In genomic region chr3:156980042-156980716, GRCm38 (mm10) we compare ENCODE assay signal across 24 mouse cellular contexts.
A peak's percentile ranks its signal among the peaks of the same experiment; 100 is the strongest.
DNase-seq lines count a peak whose midpoint lies in the region; ATAC-seq and TF ChIP-seq lines count a peak whose summit lies in the region.
"Had no signal": no experiment of that assay in that cellular context is flagged by ENCODE, and none has a peak within 500 bp of the region (broad histone marks: within the 10 kb centered on the region; RNA-seq: fewer than 3 reads in every experiment).

No protein-coding gene starts in this region.

- no peaks in the 10 kb centered on the region for H3K36me3 ChIP-seq in forebrain, embryonic 13.5 days (ENCODE audit: poor library complexity, severe bottlenecking)
- no peaks in the 10 kb centered on the region for H3K36me3 ChIP-seq in forebrain, embryonic 10.5 days (replicated peaks)
- no peaks in the 10 kb centered on the region for H3K36me3 ChIP-seq in hindbrain, embryonic 13.5 days
- no peaks in the 10 kb centered on the region for H3K36me3 ChIP-seq in neural tube, embryonic 13.5 days
- no peaks in the 10 kb centered on the region for H3K36me3 ChIP-seq in liver, embryonic 11.5 days (ENCODE audit: control insufficient read depth, insufficient read depth, low read length)
- H3K36me3 ChIP-seq: embryonic facial prominence, embryonic 15.5 days; limb, embryonic 12.5 days; liver, embryonic 12.5 days; midbrain, embryonic 12.5 days had no signal

- no peak for TF ChIP-seq CTCF in layer of hippocampus, adult 2 months (conservative IDR thresholded peaks at IDR 0.05)

- H3K9me3 ChIP-seq in forebrain, embryonic 13.5 days (replicated peaks): no peaks in the 10 kb centered on the region
- H3K9me3 ChIP-seq in forebrain, embryonic 10.5 days: no peaks in the 10 kb centered on the region
- no peaks in the 10 kb centered on the region for H3K9me3 ChIP-seq in hindbrain, embryonic 13.5 days
- no peaks in the 10 kb centered on the region for H3K9me3 ChIP-seq in neural tube, embryonic 13.5 days
- no peaks in the 10 kb centered on the region for H3K9me3 ChIP-seq in liver, embryonic 11.5 days (ENCODE audit: control insufficient read depth, low read length)
- H3K9me3 ChIP-seq: embryonic facial prominence, embryonic 15.5 days; limb, embryonic 12.5 days; liver, embryonic 12.5 days; midbrain, embryonic 12.5 days had no signal

- peaks cover 14% of the 10 kb centered on the region for H3K4me1 ChIP-seq in forebrain, embryonic 13.5 days
- no peaks in the 10 kb centered on the region for H3K4me1 ChIP-seq in forebrain, embryonic 10.5 days
- peaks cover 14% of the 10 kb centered on the region for H3K4me1 ChIP-seq in hindbrain, embryonic 13.5 days (replicated peaks)
- H3K4me1 ChIP-seq in neural tube, embryonic 13.5 days (replicated peaks): peaks cover 19% of the 10 kb centered on the region
- no peaks in the 10 kb centered on the region for H3K4me1 ChIP-seq in liver, embryonic 11.5 days (replicated peaks; ENCODE audit: control insufficient read depth, insufficient read depth, low read length)
- H3K4me1 ChIP-seq: embryonic facial prominence, embryonic 15.5 days; liver, embryonic 12.5 days had no signal

- DNase-seq in forebrain, embryonic 10.5 days (ENCODE audit: extremely low spot score, low spot score): no peak
- no peak for DNase-seq in layer of hippocampus, adult 2 months (ENCODE audit: low spot score in 2 of 2)
- no peak for DNase-seq in layer of hippocampus, postnatal 10 days (ENCODE audit: low spot score in 2 of 2)
- DNase-seq in liver, embryonic 11.5 days (ENCODE audit: low spot score): no peak
- no peak for DNase-seq in testis, postnatal 14 days (ENCODE audit: low spot score)
- DNase-seq: adrenal gland, postnatal 10 days; cerebellum, adult 9-10 months; gastrocnemius, postnatal 14 days; heart, adult 11 months; heart, postnatal 10 days; kidney, adult 18-20 months; lung, adult 18-20 months; lung, postnatal 10 days; retina, postnatal 1 day; right cerebral cortex, postnatal 4 days; thymus, postnatal 25 days had no signal

- WGBS in forebrain, embryonic 13.5 days: 67% methylated on average over 11 of the region's 11 CpGs
- 93% methylated on average over 11 of the region's 11 CpGs for WGBS in forebrain, embryonic 10.5 days
- WGBS in hindbrain, embryonic 13.5 days: 53% methylated on average over 11 of the region's 11 CpGs
- WGBS in neural tube, embryonic 13.5 days: 50% methylated on average over 11 of the region's 11 CpGs
- WGBS in liver, embryonic 11.5 days: 66% methylated on average over 11 of the region's 11 CpGs

- ATAC-seq in forebrain, embryonic 13.5 days: peak; percentile 36
- peak; percentile 72 for ATAC-seq in hindbrain, embryonic 13.5 days (ENCODE audit: low FRiP score)
- ATAC-seq in neural tube, embryonic 13.5 days (ENCODE audit: low read depth): peak; percentile 80
- no peak for ATAC-seq in liver, embryonic 11.5 days (replicated peaks; ENCODE audit: low FRiP score)
- ATAC-seq: liver, embryonic 12.5 days had no signal

- no peak overlapping the region for H3K9ac ChIP-seq in forebrain, embryonic 13.5 days
- H3K9ac ChIP-seq in hindbrain, embryonic 13.5 days: no peak overlapping the region
- H3K9ac ChIP-seq in neural tube, embryonic 13.5 days: no peak overlapping the region
- no peak overlapping the region for H3K9ac ChIP-seq in liver, embryonic 11.5 days (ENCODE audit: low read depth, low read length)
- H3K9ac ChIP-seq: embryonic facial prominence, embryonic 15.5 days; limb, embryonic 12.5 days; liver, embryonic 12.5 days; midbrain, embryonic 12.5 days had no signal

- no peak overlapping the region for H3K4me2 ChIP-seq in forebrain, embryonic 13.5 days
- no peak overlapping the region for H3K4me2 ChIP-seq in hindbrain, embryonic 13.5 days
- H3K4me2 ChIP-seq in neural tube, embryonic 13.5 days: no peak overlapping the region
- no peak overlapping the region for H3K4me2 ChIP-seq in liver, embryonic 11.5 days
- H3K4me2 ChIP-seq: embryonic facial prominence, embryonic 15.5 days; heart, embryonic 11.5 days; limb, embryonic 12.5 days; liver, embryonic 12.5 days; midbrain, embryonic 12.5 days had no signal

- H3K4me3 ChIP-seq in forebrain, embryonic 13.5 days: no peak overlapping the region
- H3K4me3 ChIP-seq in forebrain, embryonic 10.5 days: no peak overlapping the region
- H3K4me3 ChIP-seq in layer of hippocampus, adult 2 months: no peak overlapping the region
- H3K4me3 ChIP-seq in hindbrain, embryonic 13.5 days: no peak overlapping the region
- H3K4me3 ChIP-seq in neural tube, embryonic 13.5 days: no peak overlapping the region
- H3K4me3 ChIP-seq in liver, embryonic 11.5 days (ENCODE audit: low read depth, low read length): no peak overlapping the region
- H3K4me3 ChIP-seq: embryonic facial prominence, embryonic 15.5 days; limb, embryonic 12.5 days; liver, embryonic 12.5 days; midbrain, embryonic 12.5 days had no signal

- H3K27me3 ChIP-seq in forebrain, embryonic 13.5 days: no peaks in the 10 kb centered on the region
- no peaks in the 10 kb centered on the region for H3K27me3 ChIP-seq in forebrain, embryonic 10.5 days (ENCODE audit: poor library complexity, severe bottlenecking)
- H3K27me3 ChIP-seq in hindbrain, embryonic 13.5 days: no peaks in the 10 kb centered on the region
- H3K27me3 ChIP-seq in neural tube, embryonic 13.5 days: no peaks in the 10 kb centered on the region
- H3K27me3 ChIP-seq in liver, embryonic 11.5 days (replicated peaks; ENCODE audit: control insufficient read depth, insufficient read depth, low read length): no peaks in the 10 kb centered on the region
- H3K27me3 ChIP-seq: embryonic facial prominence, embryonic 15.5 days; limb, embryonic 12.5 days; liver, embryonic 12.5 days; midbrain, embryonic 12.5 days had no signal

- peak overlapping the region; percentile 45; the same call in 1 of the 2 replicates for H3K27ac ChIP-seq in forebrain, embryonic 13.5 days
- H3K27ac ChIP-seq in forebrain, embryonic 10.5 days: no peak overlapping the region
- 0 out of 2 replicates have a peak overlapping the region, but pooled peaks have one; percentile 18 for H3K27ac ChIP-seq in layer of hippocampus, adult 2 months
- peak overlapping the region; percentile 25; the same call in 1 of the 2 replicates for H3K27ac ChIP-seq in hindbrain, embryonic 13.5 days
- peak overlapping the region; percentile 15 for H3K27ac ChIP-seq in neural tube, embryonic 13.5 days (replicated peaks)
- H3K27ac ChIP-seq in liver, embryonic 11.5 days (ENCODE audit: low read depth, low read length): no peak overlapping the region
- H3K27ac ChIP-seq: embryonic facial prominence, embryonic 15.5 days; limb, embryonic 12.5 days; liver, embryonic 12.5 days; midbrain, embryonic 12.5 days had no signal

Comparison
In these comparisons a context has a peak if more than half of its experiments do, and no peak if none do; other contexts are left out.
1. H3K27ac ChIP-seq: peak in forebrain, embryonic 13.5 days (single experiment), layer of hippocampus, adult 2 months (single experiment), hindbrain, embryonic 13.5 days (single experiment) and neural tube, embryonic 13.5 days (single experiment); none in forebrain, embryonic 10.5 days (single experiment) and liver, embryonic 11.5 days (single experiment).